Mouse (Mus musculus) kidney, postnatal 14 days (tissue): ENCODE results near the gene Khnyn.

Experiments used
- DNase-seq: peaks from one replicate; pipeline ENCODE4 v3.0.0; 2022; ENCODE audit warnings: mixed read lengths

Gene Khnyn

DNA sequence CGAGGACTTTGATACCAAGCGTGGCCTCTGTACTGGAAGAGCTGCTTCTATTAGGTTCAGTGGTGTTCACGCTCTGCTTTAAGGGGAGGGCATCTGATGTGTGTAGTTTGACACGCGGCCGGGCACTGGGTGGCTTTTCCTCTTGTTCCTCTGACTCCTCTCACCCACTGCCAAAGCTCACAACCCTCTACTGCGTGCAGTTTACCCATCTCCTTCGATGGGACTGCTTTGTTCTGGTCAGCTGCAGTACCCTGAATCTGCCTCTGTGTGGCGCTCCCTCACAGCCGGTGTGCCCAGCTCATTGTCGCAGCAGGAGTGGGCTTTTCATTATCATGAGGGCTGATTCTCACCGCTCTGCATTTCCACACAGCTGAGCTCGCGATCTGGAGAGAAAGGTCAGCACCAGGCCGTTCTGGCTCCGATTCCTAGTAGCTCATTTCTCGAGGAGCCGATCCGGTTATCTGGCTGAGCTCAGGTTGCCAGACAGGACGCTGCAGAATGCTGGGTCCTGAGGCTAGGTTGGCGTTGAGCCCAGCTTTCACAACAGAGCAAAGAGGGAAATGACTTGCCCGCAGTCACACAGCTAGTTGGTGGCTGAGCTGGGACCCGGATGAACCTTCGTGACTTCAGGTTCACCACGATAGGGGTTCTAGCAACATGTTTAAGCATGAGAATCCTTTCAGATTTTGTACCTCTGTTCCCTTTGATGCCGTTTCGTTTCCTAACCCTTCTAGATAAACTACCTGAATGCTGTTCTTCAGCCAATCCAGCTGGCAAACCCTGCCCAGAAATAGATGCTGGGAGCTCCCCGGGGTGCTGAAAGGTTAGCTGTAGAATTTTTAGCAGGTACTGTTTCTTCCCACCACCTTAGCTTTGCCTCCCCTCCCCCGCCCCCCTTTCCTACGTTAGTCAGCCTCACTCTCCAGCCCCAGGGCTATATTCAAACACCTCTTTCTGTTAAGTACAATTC lies 10.7 kb upstream of the Khnyn start:
- DNase-seq = peak; percentile 79

DNA sequence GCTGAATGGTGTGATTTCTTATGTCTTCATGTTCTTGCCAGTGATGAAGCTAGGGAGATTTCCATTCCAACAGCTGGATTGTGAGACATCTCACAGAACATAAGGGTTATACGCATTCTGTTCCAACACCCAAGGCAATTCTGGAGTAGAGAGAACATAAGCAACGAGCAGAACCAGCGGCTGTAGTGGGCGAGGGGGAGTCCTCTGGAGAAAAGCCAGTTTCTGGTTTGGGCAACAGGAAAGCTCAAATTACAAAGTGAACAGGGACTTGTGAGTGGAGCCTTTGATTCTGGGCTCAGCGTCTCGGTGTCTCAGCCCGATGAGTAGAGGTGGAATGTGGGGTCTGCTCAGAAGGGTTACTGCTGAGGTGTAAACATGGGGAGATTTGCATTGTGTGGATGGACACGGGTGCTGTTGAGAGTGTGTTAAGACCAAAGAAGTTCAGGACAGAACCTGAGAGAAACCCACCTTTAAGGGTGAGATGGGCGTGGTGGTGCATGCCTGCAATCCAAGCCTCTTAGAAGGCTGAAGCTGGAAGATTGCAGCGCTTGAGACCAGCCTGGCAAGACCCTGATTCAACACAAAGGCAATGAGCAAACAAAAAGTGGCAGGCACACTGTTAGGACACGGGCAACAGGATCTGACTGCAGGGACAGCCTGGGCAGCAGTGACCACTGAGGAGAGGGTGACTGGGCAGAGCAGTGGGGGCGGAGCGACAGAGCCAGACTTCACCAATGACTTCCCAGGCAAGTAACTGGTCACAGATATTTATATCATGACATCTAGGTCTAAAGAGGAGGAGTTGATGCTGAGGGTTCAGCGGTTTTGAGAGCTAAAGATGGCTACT lies 7.1 kb upstream of the Khnyn start:
- DNase-seq = no peak

GRCm38 (mm10) chr14:55878316-55878940 lies 6.3 kb upstream of the Khnyn start:
- DNase-seq = no peak

DNA sequence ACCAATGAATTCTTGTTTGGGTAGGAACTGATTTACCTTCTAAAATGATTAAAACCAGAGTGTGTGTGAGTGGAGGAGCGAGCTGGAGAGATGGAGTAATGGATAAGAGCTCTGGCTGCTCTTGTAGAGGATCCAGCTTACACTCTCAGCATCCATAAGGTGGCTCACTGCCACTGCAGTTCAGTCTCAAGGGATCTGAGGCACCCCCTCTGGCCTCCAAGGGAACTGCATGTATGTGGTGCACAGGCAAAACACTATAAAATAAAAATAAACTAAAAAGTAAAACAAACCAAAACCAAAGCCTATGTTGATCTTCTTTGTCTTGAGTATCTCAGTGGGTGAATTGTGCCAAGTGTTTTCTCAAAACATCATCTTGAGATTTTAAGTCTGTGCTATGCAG lies 5.1 kb upstream of the Khnyn start:
- DNase-seq = peak; percentile 89

DNA sequence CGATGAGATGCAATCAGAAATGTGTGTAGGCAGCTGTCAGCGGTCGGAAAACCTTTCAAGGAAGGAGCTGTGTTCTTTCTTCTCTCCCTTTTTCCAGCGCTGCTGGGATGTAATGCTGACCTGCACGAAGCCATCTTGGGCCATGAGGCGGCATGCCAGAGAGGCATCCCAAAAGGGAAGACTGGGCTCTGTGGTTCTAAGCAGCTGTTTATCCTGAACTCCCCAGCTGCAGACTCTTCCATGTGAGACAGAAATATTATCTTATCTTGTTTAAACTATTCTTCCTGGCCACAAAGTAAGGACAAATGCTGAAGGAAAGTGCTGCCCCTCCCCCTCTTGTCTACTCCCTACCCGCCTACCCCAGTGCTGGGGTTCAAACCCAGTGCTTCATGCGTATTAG lies 3.8 kb upstream of the Khnyn start:
- no peak for DNase-seq

GRCm38 (mm10) chr14:55882171-55882641 lies 2.5 kb upstream of the Khnyn start:
- peak; percentile 75 for DNase-seq

DNA sequence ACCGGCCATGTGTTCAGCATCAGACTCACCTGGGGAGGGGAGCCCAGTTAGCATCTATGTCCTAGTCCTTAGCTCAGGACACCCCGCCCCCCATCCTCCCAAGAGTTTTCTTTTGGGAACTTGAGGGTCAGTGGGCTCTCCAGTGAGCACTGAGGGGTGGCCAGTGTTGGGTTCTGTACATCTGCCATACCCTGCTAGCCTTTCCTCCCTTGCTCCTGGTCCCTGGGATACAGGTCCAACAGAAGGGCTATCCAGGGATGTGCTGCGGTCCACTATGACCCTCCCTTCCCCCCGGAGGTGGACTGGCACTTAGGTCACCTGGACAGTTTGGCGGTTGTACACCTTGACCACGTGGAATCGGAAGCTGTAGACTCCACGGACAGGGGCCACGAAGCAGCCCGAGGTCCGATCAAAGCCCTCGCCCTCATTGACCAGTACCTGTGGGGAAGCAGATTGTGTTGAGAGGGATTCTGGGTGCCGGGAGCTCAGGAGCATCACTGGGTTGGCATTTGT lies 1.5 kb upstream of the Khnyn start:
- DNase-seq = no peak

DNA sequence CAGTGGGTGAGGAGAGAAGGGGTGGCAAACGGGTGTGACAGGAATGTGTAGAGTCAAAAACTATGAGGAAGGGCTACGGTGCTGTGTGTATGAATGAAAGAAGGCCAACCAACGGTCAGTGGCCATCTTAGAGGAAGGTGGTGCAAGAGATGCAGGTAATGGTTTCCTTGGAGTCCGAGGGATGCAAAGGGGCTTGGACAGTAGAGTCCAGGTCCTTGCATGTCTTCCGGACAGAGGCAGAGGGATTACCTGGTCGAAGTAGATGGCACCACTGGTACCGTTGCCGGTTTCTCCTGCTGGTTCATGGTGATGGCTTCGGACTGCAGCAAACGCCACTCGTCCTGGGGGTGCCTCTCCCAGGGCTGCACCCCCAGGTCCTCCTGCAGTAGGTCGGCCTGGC lies 1.1 kb upstream of the Khnyn start:
- no peak for DNase-seq

DNA sequence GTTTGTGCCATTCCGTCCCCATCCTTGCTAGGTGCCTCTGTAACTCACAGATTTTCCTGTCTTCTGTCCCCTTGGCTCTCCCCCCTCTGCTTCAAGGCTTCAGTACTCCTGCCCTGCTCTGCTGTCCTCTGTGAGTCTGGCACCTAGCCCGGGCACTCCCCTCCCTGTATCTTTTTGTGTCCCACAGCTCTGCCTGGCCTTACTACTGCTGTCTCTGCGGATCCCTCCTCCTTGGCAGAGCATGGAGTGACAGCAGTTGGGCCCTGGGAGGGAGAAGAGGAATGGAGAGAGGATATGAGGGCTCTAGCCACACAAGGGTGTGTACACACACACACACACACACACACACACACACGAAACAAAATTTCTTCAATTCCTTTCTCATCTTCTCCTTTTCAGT lies 581 bp upstream of the Khnyn start, which contains the start of gene Cbln3:
Cbln3 (minus strand) TSS at position 227 of the 400 bp plus-strand sequence.
- peak; percentile 86 for DNase-seq

DNA sequence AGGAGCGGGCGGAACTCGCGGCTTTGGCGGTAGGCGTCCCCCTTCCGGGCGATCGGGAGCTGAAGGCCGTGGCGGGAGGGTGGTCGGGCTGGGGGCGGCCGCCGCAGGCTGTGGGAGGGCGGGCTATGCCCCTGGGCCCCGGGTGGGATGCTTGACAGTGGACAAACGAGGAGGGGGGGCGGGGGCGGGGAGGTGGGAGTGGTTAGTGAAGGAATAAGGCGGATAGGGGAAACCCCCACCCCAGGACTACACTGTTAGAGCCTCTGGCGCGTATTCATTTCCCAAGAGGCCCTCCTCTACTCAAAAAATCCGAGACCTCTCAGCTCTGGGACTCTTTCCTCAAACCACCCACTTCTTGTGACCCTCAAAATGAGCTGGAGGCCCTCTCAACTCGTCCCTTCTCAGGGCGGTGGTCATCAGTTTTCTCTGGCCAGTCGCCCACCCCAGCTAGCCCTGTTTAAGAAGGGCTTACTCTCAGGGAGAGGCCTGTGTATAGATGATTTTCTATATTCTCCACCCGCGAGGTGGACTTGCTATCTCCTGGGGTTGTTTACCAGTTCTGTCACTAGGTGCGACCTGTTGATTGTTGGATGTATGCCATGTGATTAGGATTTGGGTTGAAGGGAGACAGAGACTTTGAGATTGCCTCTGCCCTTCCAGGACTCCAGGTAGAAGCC lies 505 bp downstream of the Khnyn start:
- DNase-seq = no peak

DNA sequence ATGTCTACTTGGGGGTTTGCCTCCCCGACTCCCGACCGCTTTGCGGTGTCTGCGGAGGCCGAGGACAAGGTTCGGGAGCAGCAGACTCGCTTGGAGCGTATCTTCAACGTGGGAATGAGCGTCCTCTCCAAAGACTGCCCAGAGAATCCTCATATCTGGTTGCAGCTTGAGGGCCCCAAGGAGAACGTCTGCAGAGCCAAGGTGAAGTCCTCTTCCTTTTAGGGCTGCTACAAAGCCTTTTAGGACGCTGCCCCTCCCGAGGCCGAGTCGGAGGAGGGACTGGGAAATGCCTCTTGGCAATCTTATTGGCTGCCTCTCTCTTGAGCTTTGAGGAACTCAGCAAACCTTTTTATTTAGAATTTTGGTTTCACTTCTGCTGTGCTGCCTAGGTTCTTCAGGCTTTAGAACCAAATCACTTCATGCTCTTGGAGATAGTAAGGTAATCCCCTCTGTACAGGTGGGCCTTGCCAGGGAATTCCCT lies 1.1 kb downstream of the Khnyn start:
- peak; percentile 62 for DNase-seq

DNA sequence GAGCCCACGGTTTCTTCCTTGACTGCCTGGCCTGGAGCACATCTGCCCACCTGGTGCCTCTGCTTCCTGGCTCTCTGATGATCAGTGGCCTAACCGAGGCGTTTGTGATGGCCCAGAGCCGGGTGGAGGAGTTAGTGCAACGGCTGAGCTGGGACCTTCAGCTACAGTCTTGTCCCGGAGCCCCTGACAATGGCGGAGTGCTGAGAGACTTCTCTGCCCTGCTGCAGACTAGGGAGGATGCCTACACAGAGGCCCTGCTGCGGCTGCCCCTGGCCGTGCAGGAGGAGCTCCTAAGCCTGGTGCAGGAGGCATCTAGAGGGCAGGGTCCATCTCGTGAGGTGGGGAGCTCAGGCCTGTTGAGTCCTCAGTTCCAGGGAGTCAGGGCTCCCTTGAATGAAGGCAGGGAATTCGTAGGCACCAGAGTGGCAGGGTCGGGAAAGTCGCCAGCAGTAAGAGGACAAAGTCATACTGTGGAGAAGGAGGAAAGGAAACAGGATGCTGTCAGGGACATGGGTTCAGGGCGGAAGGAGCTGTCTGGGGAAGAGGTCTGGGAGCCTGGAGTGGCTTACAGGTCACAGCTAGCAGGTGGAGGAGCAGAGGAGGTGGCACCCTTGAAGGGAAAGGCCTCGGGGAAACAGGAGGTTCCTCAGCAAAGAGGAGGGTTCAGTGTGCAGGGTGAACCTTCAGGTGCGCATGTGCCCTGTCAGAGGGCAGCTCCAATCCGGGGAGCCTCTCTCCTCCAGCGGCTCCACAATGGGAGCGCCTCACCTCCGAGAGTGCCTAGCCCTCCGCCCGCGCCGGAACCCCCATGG lies 2.0 kb downstream of the Khnyn start:
- no peak for DNase-seq

GRCm38 (mm10) chr14:55897671-55898070 lies 12.9 kb downstream of the Khnyn start:
- no peak for DNase-seq

DNA sequence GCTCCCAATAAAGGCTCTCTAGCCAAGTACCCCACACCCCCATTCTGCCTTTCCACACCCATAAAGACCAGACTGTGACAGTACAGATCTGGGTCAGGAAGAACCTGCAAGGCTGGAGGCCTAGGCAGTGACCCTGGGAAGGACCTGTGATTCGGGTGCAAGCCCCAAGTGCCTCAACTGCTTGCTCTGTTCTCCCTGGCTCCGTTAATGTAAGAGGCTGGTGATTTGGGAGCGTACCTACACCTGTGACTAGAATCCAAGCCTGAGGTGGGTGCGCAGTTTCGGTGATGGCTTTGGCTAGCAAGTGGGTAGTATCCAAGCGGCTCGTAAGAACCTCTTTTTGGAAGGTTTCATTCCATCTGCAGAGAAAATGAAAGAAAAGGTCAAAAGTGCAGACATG lies 14.2 kb downstream of the Khnyn start:
- no peak for DNase-seq

- DNase-seq = peak; percentile 92
Observed at GRCm38 (mm10) chr14:55899701-55900413, 15.1 kb downstream of the Khnyn start, which contains the start of gene Sdr39u1. Gene Sdr39u1, minus strand, starts transcription at chr14:55900293.

DNA sequence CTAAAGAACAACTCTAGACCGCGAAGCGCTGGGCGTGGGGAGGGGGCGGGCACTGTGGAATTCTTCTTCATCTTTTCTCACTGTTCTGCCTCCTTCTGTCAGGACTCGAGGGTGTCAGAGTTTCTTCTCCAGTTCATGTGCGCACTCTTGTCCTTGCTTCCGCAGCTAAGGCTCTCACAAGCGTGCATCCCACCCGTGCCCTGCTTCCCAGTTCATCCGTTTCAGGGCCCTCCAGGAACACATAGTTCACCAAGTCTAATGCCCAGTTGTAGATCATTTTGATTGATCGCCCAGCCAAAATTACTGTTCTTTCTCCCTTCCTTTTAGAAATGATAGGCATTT lies 15.6 kb downstream of the Khnyn start:
- no peak for DNase-seq

DNA sequence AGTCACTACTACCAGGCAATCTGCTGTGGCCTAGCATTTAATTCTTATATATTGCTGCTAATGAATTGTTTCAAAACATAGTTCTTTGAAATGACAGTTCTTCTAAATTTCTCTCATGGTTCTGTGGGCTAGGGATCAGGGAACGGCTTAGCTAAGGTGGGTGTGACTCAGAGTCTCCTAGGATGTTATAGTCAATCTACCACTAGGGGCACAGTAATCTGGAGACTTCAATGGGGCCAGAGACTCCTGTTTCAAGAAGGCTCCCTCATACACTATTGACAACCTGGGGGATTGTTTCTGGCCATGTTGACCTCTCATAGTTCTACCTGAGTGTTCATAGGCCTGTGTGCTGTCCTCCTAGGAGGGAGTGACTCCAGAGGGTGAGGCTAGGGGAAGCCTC lies 20.8 kb downstream of the Khnyn start:
- no peak for DNase-seq

GRCm38 (mm10) chr14:55913406-55913805 lies 28.7 kb downstream of the Khnyn start:
- no peak for DNase-seq

DNA sequence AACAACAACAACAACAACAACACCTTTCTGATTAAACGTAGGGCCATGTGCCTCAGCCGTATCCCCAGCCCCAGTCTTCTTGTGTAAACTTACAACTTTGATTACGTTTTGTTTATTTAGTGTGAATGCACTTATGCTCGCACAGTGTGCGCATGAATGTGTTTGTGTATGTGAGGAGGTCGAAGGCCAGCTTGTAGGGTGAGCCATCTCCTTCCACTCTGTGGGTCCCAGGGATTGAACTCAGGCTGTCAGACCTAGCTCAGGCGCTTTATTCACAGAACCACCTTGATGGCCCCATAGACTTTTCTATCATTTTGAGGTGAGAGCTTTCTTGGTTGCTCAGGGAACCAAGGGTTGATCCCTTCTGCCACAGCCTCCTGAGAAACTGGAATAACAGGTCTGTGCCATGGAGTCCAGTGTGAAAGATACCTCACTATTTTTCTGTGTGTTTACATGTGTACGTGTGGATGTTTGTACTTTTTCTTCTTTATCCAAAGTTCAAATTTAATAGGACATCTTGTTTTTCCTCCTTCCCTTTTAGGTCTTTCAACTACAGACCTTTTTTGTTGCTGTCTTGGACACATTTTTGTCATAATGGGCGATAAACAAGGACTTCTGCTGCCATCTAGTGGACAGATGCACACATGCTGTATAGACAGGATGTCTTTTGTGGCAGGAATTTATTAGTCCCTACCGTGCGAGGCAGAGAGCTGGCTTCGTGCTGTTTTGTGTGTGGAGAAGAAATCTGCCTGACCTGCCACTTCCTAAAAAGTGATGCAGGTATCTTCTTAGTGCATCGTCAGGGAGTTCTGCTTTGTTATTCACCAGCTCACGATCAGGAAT lies 33.7 kb downstream of the Khnyn start:
- DNase-seq = peak; percentile 87
